Mouse (Mus musculus) gastrocnemius, postnatal 36 days (tissue): ENCODE results near the gene Vmn1r1. TPM values are rescaled to one million over a fixed set of nuclear protein-coding genes. Genes with fewer than 3 reads are reported as not detected.

ENCODE experiments used
- total RNA-seq, 2 experiments: library from RNA; stranded (reverse); gene quantifications; 2 replicates each; pipeline ENCODE4 v1.2.3; 2021

The Vmn1r1 gene
- total RNA-seq, 2 experiments from 2014 or later = not detected

Other genes with a start within 250 kb of the Vmn1r1 start
- 10 to 100 TPM; 50.1 to 69.1 TPM for gene Enah, start 144.5 kb downstream of the Vmn1r1 start, total RNA-seq
- gene Srp9, start 39.7 kb downstream of the Vmn1r1 start, total RNA-seq = 10 to 100 TPM; 38.7 to 42.4 TPM
- gene Degs1, start 118.3 kb upstream of the Vmn1r1 start, total RNA-seq = 10 to 100 TPM; 16.1 to 19.5 TPM
- gene Fbxo28, start 177.1 kb upstream of the Vmn1r1 start, total RNA-seq = 10 to 100 TPM; 17.3 to 17.5 TPM
- gene Trp53bp2, start 244.7 kb upstream of the Vmn1r1 start, total RNA-seq = 10 to 100 TPM in 1 of 2 experiments, 1 to 10 TPM in 1; 7.5 to 10.5 TPM